ENCODE assay signal across 8 mouse cellular contexts in genomic region chr3:145759379-145760209, GRCm38 (mm10). TPM values are rescaled to one million over a fixed set of nuclear protein-coding genes. Genes with fewer than 3 reads are reported as not detected.
DNase-seq lines count a peak whose midpoint lies in the region; ATAC-seq and TF ChIP-seq lines count a peak whose summit lies in the region.

No protein-coding gene starts in this region.

- peak; percentile 71; the same call in 1 of the 2 replicates for ATAC-seq in hindbrain, embryonic 13.5 days (ENCODE audit: low FRiP score)
- no peak; the same call in 1 of the 2 replicates for ATAC-seq in midbrain, embryonic 14.5 days (ENCODE audit: low FRiP score, low TSS enrichment)

- H3K9me3 ChIP-seq in hindbrain, embryonic 13.5 days, result no peaks in the 10 kb centered on the region
- no peaks in the 10 kb centered on the region for H3K9me3 ChIP-seq in midbrain, embryonic 14.5 days (ENCODE audit: control insufficient read depth, low read length)

- peak overlapping the region; percentile 78 for H3K9ac ChIP-seq in liver, adult 2 months (ENCODE audit: low read depth, low read length)
- H3K9ac ChIP-seq in hindbrain, embryonic 13.5 days, result peak overlapping the region; percentile 94
- H3K9ac ChIP-seq in midbrain, embryonic 14.5 days (replicated peaks; ENCODE audit: low read length), result peak overlapping the region; percentile 86

- H3K27ac ChIP-seq in liver, adult 2 months (replicated peaks; ENCODE audit: insufficient read depth, low read depth, low read length), result no peak overlapping the region
- H3K27ac ChIP-seq in hindbrain, embryonic 13.5 days, result peak overlapping the region; percentile 92
- H3K27ac ChIP-seq in midbrain, embryonic 14.5 days (replicated peaks; ENCODE audit: low read depth, low read length), result peak overlapping the region; percentile 89

- peak overlapping the region; percentile 63 for H3K4me3 ChIP-seq in liver, adult 2 months (ENCODE audit: insufficient read depth, low read depth, low read length)
- H3K4me3 ChIP-seq in hindbrain, embryonic 13.5 days, result peak overlapping the region; percentile 71
- peak overlapping the region; percentile 61 for H3K4me3 ChIP-seq in midbrain, embryonic 14.5 days (replicated peaks; ENCODE audit: low read depth, low read length)

- no peaks in the 10 kb centered on the region for H3K27me3 ChIP-seq in liver, adult 2 months (ENCODE audit: control insufficient read depth, insufficient read depth, low read length)
- H3K27me3 ChIP-seq in hindbrain, embryonic 13.5 days, result peaks cover 12% of the 10 kb centered on the region; the same call in 1 of the 2 replicates
- H3K27me3 ChIP-seq in midbrain, embryonic 14.5 days (ENCODE audit: control insufficient read depth, insufficient read depth, low read length), result no peaks in the 10 kb centered on the region

- peak overlapping the region; percentile 91 for H3K4me2 ChIP-seq in hindbrain, embryonic 13.5 days
- peak overlapping the region; percentile 91 for H3K4me2 ChIP-seq in midbrain, embryonic 14.5 days (ENCODE audit: low read length)

- H3K79me2 ChIP-seq in liver, adult 2 months (ENCODE audit: control insufficient read depth, insufficient read depth, low read length), result peaks cover 4% of the 10 kb centered on the region; the same call in 1 of the 2 replicates

- H3K4me1 ChIP-seq in liver, adult 2 months (ENCODE audit: control insufficient read depth, insufficient read depth, low read length), result peaks cover 30% of the 10 kb centered on the region
- peaks cover 37% of the 10 kb centered on the region for H3K4me1 ChIP-seq in hindbrain, embryonic 13.5 days (replicated peaks)
- H3K4me1 ChIP-seq in midbrain, embryonic 14.5 days (ENCODE audit: control insufficient read depth, insufficient read depth, low read length), result peaks cover 8% of the 10 kb centered on the region; the same call in 1 of the 2 replicates

- WGBS in liver, adult 2 months, result 21% methylated on average over 14 of the region's 14 CpGs
- 9% methylated on average over 14 of the region's 14 CpGs for WGBS in hindbrain, embryonic 13.5 days
- WGBS in midbrain, embryonic 14.5 days, result 13% methylated on average over 14 of the region's 14 CpGs

- no peak for TF ChIP-seq POLR2A in liver, adult 2 months (IDR thresholded peaks at IDR 0.05; ENCODE audit: extremely low read depth, insufficient read depth, low read length)

- H3K36me3 ChIP-seq in liver, adult 2 months (ENCODE audit: control insufficient read depth, insufficient read depth, low read length), result no peaks in the 10 kb centered on the region
- H3K36me3 ChIP-seq in hindbrain, embryonic 13.5 days, result no peaks in the 10 kb centered on the region
- no peaks in the 10 kb centered on the region for H3K36me3 ChIP-seq in midbrain, embryonic 14.5 days (ENCODE audit: control insufficient read depth, insufficient read depth, low read length)

- no peak for TF ChIP-seq CTCF in liver, adult 2 months (IDR thresholded peaks at IDR 0.05; ENCODE audit: low read depth, low read length)

- peak; percentile 6 to 22 for DNase-seq in cerebellum, adult 18-20 months
- no peak for DNase-seq in cerebellum, adult 11-12 months
- peak; percentile 54 for DNase-seq in liver, adult 2 months (ENCODE audit: extremely low read depth, low read depth, low spot score)
- DNase-seq in liver, result no peak
- peak; percentile 63 for DNase-seq in midbrain, embryonic 14.5 days
- no peak for DNase-seq in T-cell, adult 2 months (ENCODE audit: low spot score)
- no peak for DNase-seq in c-Kit-positive CD71-positive TER-119-positive erythroid progenitor cells, embryonic 14.5 days (ENCODE audit: low spot score)

RNA-seq across cellular contexts. Expression of gene Ddah1, which starts 1.1 kb away (rescaled TPM):
- 43.1 and 50.7 TPM in 2 replicates for total RNA-seq in liver, adult 2 months (2014; rRNA removed)
- 80.8 and 86.1 TPM in 2 replicates for polyA plus RNA-seq in liver, adult 2 months (2012; rRNA removed)
- 70.1 and 75.7 TPM in 2 replicates for polyA plus RNA-seq in hindbrain, embryonic 13.5 days (2015; fragmentation: Nextera tagmentation; extraction: Ambion mirVana)
- 91.2 and 123 TPM in 2 replicates for polyA plus RNA-seq in midbrain, embryonic 14.5 days (2014; fragmentation: Nextera tagmentation; extraction: Ambion mirVana)

Comparison
In these comparisons a context has a peak if more than half of its experiments do, and no peak if none do; other contexts are left out.
1. DNase-seq: peak in cerebellum, adult 18-20 months (2 of 2), liver, adult 2 months (single experiment) and midbrain, embryonic 14.5 days (single experiment); none in cerebellum, adult 11-12 months (single experiment), liver (single experiment), T-cell, adult 2 months (single experiment) and c-Kit-positive CD71-positive TER-119-positive erythroid progenitor cells, embryonic 14.5 days (single experiment).
2. Peak in every context shown above with its lines, with median percentiles within 50 percentile points of each other: H3K4me3 ChIP-seq and H3K9ac ChIP-seq.